In genomic region chr11:77607538-77608455, GRCm38 (mm10) we compare ENCODE assay signal across 8 mouse cellular contexts. TPM values are rescaled to one million over a fixed set of nuclear protein-coding genes. Genes with fewer than 3 reads are reported as not detected.
DNase-seq lines count a peak whose midpoint lies in the region; ATAC-seq and TF ChIP-seq lines count a peak whose summit lies in the region.

Gene Taok1 (minus strand): TSS chr11:77607815.

- TF ChIP-seq POLR2A in olfactory bulb, adult 2 months (IDR thresholded peaks at IDR 0.05; ENCODE audit: insufficient read depth, low read depth, low read length) = peak; percentile 98
- TF ChIP-seq POLR2A in thymus, adult 2 months (IDR thresholded peaks at IDR 0.05; ENCODE audit: control insufficient read depth, extremely low read depth, insufficient read depth, low read length, poor library complexity) = peak; percentile 99

- peak within 1 kb of the TSS; percentile 89 for H3K4me2 ChIP-seq in forebrain, embryonic 16.5 days (ENCODE audit: low read length)
- peak within 1 kb of the TSS; percentile 71 for H3K4me2 ChIP-seq in lung, embryonic 14.5 days

- peak; percentile 97 for DNase-seq in G1E (ENCODE audit: low spot score)
- DNase-seq in cerebellum, adult 18-20 months = peak; percentile 96
- DNase-seq in heart, postnatal 36 days = peak; percentile 93 to 96
- peak; percentile 91 to 93 for DNase-seq in layer of hippocampus, adult 2 months (ENCODE audit: low spot score in 2 of 2)
- peak; percentile 99 for DNase-seq in lung, embryonic 14.5 days
- DNase-seq in thymus, adult 2 months = peak; percentile 96

- WGBS in forebrain, embryonic 16.5 days = under 1% methylated on average over 40 of the region's 71 CpGs
- 1% methylated on average over 50 of the region's 71 CpGs for WGBS in lung, embryonic 14.5 days
- WGBS in olfactory bulb, adult 2 months = 1% methylated on average over 62 of the region's 71 CpGs
- WGBS in thymus, adult 2 months = under 1% methylated on average over 70 of the region's 71 CpGs

- no peaks in the 10 kb centered on the region for H3K27me3 ChIP-seq in G1E (ENCODE audit: insufficient read depth, low read length)
- H3K27me3 ChIP-seq in forebrain, embryonic 16.5 days (replicated peaks; ENCODE audit: control insufficient read depth, insufficient read depth, low read length) = no peaks in the 10 kb centered on the region
- no peaks in the 10 kb centered on the region for H3K27me3 ChIP-seq in lung, embryonic 14.5 days (ENCODE audit: insufficient read depth, low read length)
- no peaks in the 10 kb centered on the region for H3K27me3 ChIP-seq in thymus, adult 2 months (ENCODE audit: control insufficient read depth, insufficient read depth, low read length)

- intact Hi-C loops in heart, postnatal 36 days (cut with DNase I) = loop anchor here (1.0 to 5.0 kb wide), 3 partner anchors 21 to 95 kb away; partner anchors contain the start of gene Nufip2

- peak within 1 kb of the TSS; percentile 94 for H3K27ac ChIP-seq in forebrain, embryonic 16.5 days (ENCODE audit: low read length)
- peak within 1 kb of the TSS; percentile 99 for H3K27ac ChIP-seq in layer of hippocampus, adult 2 months
- H3K27ac ChIP-seq in lung, embryonic 14.5 days (ENCODE audit: low read depth) = peak within 1 kb of the TSS; percentile 97
- peak within 1 kb of the TSS; percentile 74 for H3K27ac ChIP-seq in olfactory bulb, adult 2 months (ENCODE audit: insufficient read depth, low read depth, low read length)
- H3K27ac ChIP-seq in thymus, adult 2 months (ENCODE audit: control insufficient read depth, insufficient read depth, low read length) = peak within 1 kb of the TSS; percentile 88

- TF ChIP-seq CTCF in G1E (IDR thresholded peaks at IDR 0.05; ENCODE audit: low read depth, low read length) = no peak
- TF ChIP-seq CTCF in layer of hippocampus, adult 2 months (conservative IDR thresholded peaks at IDR 0.05) = 0 out of 2 replicates have a peak, but pooled peaks have one; percentile 14
- no peak for TF ChIP-seq CTCF in lung, embryonic 14.5 days (IDR thresholded peaks at IDR 0.05; ENCODE audit: low read depth)
- no peak for TF ChIP-seq CTCF in olfactory bulb, adult 2 months (IDR thresholded peaks at IDR 0.05; ENCODE audit: insufficient read depth, low read depth, low read length)
- no peak for TF ChIP-seq CTCF in thymus, adult 2 months (IDR thresholded peaks at IDR 0.05; ENCODE audit: borderline replicate concordance, control insufficient read depth, extremely low read depth, insufficient read depth, low read length, poor library complexity)

- no peaks in the 10 kb centered on the region for H3K9me3 ChIP-seq in G1E (replicated peaks)
- H3K9me3 ChIP-seq in forebrain, embryonic 16.5 days (ENCODE audit: control insufficient read depth, low read length) = no peaks in the 10 kb centered on the region
- no peaks in the 10 kb centered on the region for H3K9me3 ChIP-seq in lung, embryonic 14.5 days (ENCODE audit: low read depth, low read length)

- peak; percentile 70 for ATAC-seq in G1E (ENCODE audit: extremely low read depth, insufficient number of reproducible peaks, low FRiP score, poor library complexity, severe bottlenecking)
- ATAC-seq in forebrain, embryonic 16.5 days = peak; percentile 95
- ATAC-seq in lung, embryonic 14.5 days (ENCODE audit: insufficient read depth) = peak; percentile 94

- H3K9ac ChIP-seq in forebrain, embryonic 16.5 days (replicated peaks; ENCODE audit: low read depth, low read length) = peak within 1 kb of the TSS; percentile 84
- peak within 1 kb of the TSS; percentile 99 for H3K9ac ChIP-seq in lung, embryonic 14.5 days

- H3K4me3 ChIP-seq in G1E (ENCODE audit: low read depth, low read length) = peak within 1 kb of the TSS; percentile 87
- H3K4me3 ChIP-seq in forebrain, embryonic 16.5 days (replicated peaks; ENCODE audit: low read length) = peak within 1 kb of the TSS; percentile 76
- peak within 1 kb of the TSS; percentile 90 for H3K4me3 ChIP-seq in layer of hippocampus, adult 2 months
- H3K4me3 ChIP-seq in lung, embryonic 14.5 days (ENCODE audit: low read depth, low read length) = peak within 1 kb of the TSS; percentile 95
- H3K4me3 ChIP-seq in olfactory bulb, adult 2 months (ENCODE audit: insufficient read depth, low read depth, low read length) = peak within 1 kb of the TSS; percentile 86
- peak within 1 kb of the TSS; percentile 66 for H3K4me3 ChIP-seq in thymus, adult 2 months (ENCODE audit: control insufficient read depth, insufficient read depth, low read length)

- peaks cover 31% of the 10 kb centered on the region for H3K4me1 ChIP-seq in G1E (ENCODE audit: insufficient read depth, low read depth, low read length)
- H3K4me1 ChIP-seq in forebrain, embryonic 16.5 days (replicated peaks; ENCODE audit: control insufficient read depth, insufficient read depth, low read length) = peaks cover 25% of the 10 kb centered on the region
- 0 out of 2 replicates have a peak, but pooled peaks cover 6% of the 10 kb centered on the region for H3K4me1 ChIP-seq in lung, embryonic 14.5 days (ENCODE audit: insufficient read depth)
- H3K4me1 ChIP-seq in olfactory bulb, adult 2 months (ENCODE audit: control insufficient read depth, insufficient read depth, low read length) = peaks cover 2% of the 10 kb centered on the region; the same call in 1 of the 2 replicates
- H3K4me1 ChIP-seq in thymus, adult 2 months (replicated peaks; ENCODE audit: control insufficient read depth, insufficient read depth, low read length) = peaks cover 5% of the 10 kb centered on the region; the same call in 1 of the 2 replicates

- peaks cover 21% of the 10 kb centered on the region for H3K36me3 ChIP-seq in G1E (replicated peaks)
- no peaks in the 10 kb centered on the region for H3K36me3 ChIP-seq in forebrain, embryonic 16.5 days (ENCODE audit: control insufficient read depth, insufficient read depth)
- H3K36me3 ChIP-seq in lung, embryonic 14.5 days (ENCODE audit: insufficient read depth) = 0 out of 2 replicates have a peak, but pooled peaks cover 3% of the 10 kb centered on the region
- H3K36me3 ChIP-seq in thymus, adult 2 months (ENCODE audit: control insufficient read depth, insufficient read depth, low read length) = no peaks in the 10 kb centered on the region

RNA-seq across cellular contexts. Expression of gene Taok1, which starts in this region (rescaled TPM):
- 48.6 and 50.1 TPM in 2 replicates for total RNA-seq in G1E (2014; fragmentation: Nextera tagmentation)
- total RNA-seq in G1E (2017) = 36.8 and 45.6 TPM in 2 replicates
- polyA plus RNA-seq in G1E (2012) = 2.3 and 2.5 TPM in 2 replicates
- polyA plus RNA-seq in forebrain, embryonic 16.5 days (2015; fragmentation: Nextera tagmentation; extraction: Ambion mirVana) = 27.5 and 29.4 TPM in 2 replicates
- 10 to 100 TPM; 54.4 to 56.0 TPM for total RNA-seq in heart, postnatal 36 days (2021)
- 100 to 1,000 TPM; 112 to 114 TPM for total RNA-seq in layer of hippocampus, adult 2 months (2021)
- polyA plus RNA-seq in lung, embryonic 14.5 days (2014; fragmentation: Nextera tagmentation; extraction: Ambion mirVana) = 20.8 TPM in 2 replicates
- polyA plus RNA-seq in olfactory bulb, adult 2 months (2012; ENCODE audit: insufficient read depth, insufficient read length, low replicate concordance, missing spikeins) = 34.1 and 50.5 TPM in 2 replicates
- polyA plus RNA-seq in thymus, adult 2 months (2012; rRNA removed) = 7.3 and 7.5 TPM in 2 replicates

Comparison
In these comparisons a context has a peak if more than half of its experiments do, and no peak if none do; other contexts are left out.
1. Peak in every context shown above with its lines: DNase-seq, ATAC-seq, H3K4me3 ChIP-seq and H3K27ac ChIP-seq.